Mouse (Mus musculus) gastrocnemius, adult 2 months (tissue): ENCODE measurements around the gene Tmprss15. TPM values are rescaled to one million over a fixed set of nuclear protein-coding genes. Genes with fewer than 3 reads are reported as not detected.

Experiments used
- DNase-seq: peaks from one replicate; pipeline ENCODE4 v3.0.0; 2022
- H3K27ac ChIP-seq: fragments of 200-600 bp; 2 replicates; pipeline ENCODE4 v1.8.1; 2022; ENCODE audit warnings: mild to moderate bottlenecking
- H3K4me3 ChIP-seq: fragments of 200-600 bp; 2 replicates; pipeline ENCODE4 v1.8.1; 2022; ENCODE audit warnings: mild to moderate bottlenecking, moderate library complexity
- CTCF ChIP-seq: fragments of 200-600 bp; IDR thresholded peaks from 2 replicates; pipeline ENCODE4 v1.8.1; 2022; ENCODE audit warnings: antibody characterized with exemption, mild to moderate bottlenecking, moderate library complexity
- intact Hi-C: fragments of 180-260 bp; cut with DNase I; formaldehyde crosslinking; loops from one replicate; pipeline ENCODE4 v1.15.1; 2025
- total RNA-seq, 2 experiments: library from RNA; stranded (reverse); gene quantifications; 2 replicates each; pipeline ENCODE4 v1.2.3; 2021

The Tmprss15 gene
- total RNA-seq, 2 experiments from 2014 or later: not detected

DNA sequence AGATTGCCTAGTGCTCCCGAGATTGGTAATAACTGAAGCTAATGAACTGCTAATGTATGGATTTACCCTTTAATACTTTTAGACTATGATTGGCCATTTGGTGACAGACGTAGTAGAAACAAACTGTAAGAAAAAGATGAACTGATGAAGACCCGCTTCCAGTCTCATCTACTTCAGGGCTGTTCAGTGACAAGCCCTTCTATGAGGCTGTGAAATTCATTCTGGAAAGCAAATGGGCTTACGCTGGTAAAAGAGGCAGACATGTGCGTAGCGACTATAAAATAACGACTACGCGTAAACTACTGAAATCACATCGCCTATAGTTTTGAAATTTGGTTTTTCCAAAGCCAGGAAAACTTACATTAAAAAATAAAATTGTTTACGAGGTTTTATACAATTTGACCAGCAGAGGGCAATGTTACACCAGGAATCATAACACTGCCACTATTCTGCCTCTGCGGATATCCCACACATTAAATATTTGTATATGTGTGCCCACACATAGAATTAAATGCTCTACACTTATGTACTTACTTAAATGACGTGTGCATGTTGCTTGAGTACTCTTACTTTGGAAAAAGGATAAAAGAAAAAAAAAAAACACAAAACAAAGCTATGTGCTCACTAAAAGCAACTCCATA lies 121.7 kb downstream of the Tmprss15 start:
- Histone ChIP-seq H3K27ac (no peak overlapping the region), H3K4me3 (no peak overlapping the region)
- intact Hi-C loops: loop anchor here (1.0 to 10.0 kb wide), 2 partner anchors 89 to 514 kb away; no protein-coding TSS in a partner anchor
- no peak for DNase-seq
- peak; percentile 72 for TF ChIP-seq CTCF

GRCm38 (mm10) chr16:78957434-78957833 lies 133.5 kb downstream of the Tmprss15 start:
- no peak overlapping the region for H3K4me3 ChIP-seq
- H3K27ac ChIP-seq: no peak overlapping the region
- no peak for DNase-seq
- intact Hi-C loops: no loop called here
- no peak for TF ChIP-seq CTCF

DNA sequence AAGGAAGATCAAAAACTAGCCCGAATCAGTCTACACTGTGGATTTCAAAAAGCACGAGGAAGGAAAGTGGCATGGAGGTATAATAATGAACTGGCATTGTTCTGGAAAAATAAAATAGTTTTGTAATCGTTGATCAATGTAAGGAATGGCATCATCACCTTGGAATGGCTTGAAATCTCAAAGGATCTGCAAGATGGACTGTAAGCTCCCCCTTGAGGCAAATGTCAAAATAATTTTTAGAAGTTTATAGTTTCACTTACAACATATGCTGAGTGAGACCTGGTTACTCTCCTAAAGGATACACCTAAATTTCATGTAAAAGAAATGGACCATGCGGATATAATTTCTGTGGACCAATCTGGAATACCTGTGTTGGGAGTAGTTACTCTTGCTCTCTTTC lies 140.5 kb downstream of the Tmprss15 start:
- peak; percentile 49 for TF ChIP-seq CTCF
- Histone ChIP-seq H3K27ac (no peak overlapping the region), H3K4me3 (no peak overlapping the region)
- intact Hi-C loops: loop anchor here (5.0 kb wide), 1 partner anchor 313 kb away; no protein-coding TSS in a partner anchor
- DNase-seq: no peak

DNA sequence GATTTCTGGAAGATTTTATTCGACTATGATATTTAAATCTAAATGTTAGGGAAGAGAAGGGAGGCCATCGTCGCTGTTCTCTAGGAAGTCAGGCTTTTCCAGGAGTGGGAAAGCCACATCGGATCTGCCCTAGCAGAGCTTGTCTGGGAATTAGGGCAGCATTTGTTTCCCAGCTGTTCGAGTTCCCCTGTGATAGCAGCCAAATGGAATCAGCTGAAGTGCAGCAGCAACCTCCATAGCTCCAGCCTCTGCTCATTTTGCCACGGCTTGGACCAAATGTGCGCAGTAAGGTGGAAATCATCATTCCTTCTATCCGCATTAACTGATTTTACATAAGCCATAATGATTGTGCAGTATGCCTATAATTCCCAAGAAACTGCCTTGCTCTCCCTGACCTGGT lies 153.1 kb downstream of the Tmprss15 start:
- H3K27ac ChIP-seq: no peak overlapping the region
- DNase-seq: peak; percentile 12
- H3K4me3 ChIP-seq: no peak overlapping the region
- TF ChIP-seq CTCF: no peak
- intact Hi-C loops: no loop called here

- Histone ChIP-seq H3K27ac (no peak overlapping the region), H3K4me3 (no peak overlapping the region; the same call in 1 of the 2 replicates)
- intact Hi-C loops: no loop called here
- TF ChIP-seq CTCF: no peak
- no peak for DNase-seq
These were observed 156.6 kb downstream of the Tmprss15 start for GRCm38 (mm10) chr16:78934298-78934697.

GRCm38 (mm10) chr16:78931287-78932025 lies 159.4 kb downstream of the Tmprss15 start:
- TF ChIP-seq CTCF: no peak
- peak overlapping the region; percentile 53 for H3K27ac ChIP-seq
- intact Hi-C loops: no loop called here
- DNase-seq: peak; percentile 23
- peak overlapping the region; percentile 69 for H3K4me3 ChIP-seq

GRCm38 (mm10) chr16:78930382-78931286 lies 160.3 kb downstream of the Tmprss15 start, which contains the start of gene Chodl:
Chodl (plus strand) TSS chr16:78930948.
- TF ChIP-seq CTCF: no peak

GRCm38 (mm10) chr16:78922644-78923043 lies 168.3 kb downstream of the Tmprss15 start:
- no peak for TF ChIP-seq CTCF
- intact Hi-C loops: no loop called here

More at GRCm38 (mm10) chr16:78930382-78931286, 160.3 kb downstream of the Tmprss15 start, which contains the start of gene Chodl:
- Histone ChIP-seq H3K27ac (peak within 1 kb of the TSS; percentile 53), H3K4me3 (peak within 1 kb of the TSS; percentile 69)
- intact Hi-C loops: no loop called here
- DNase-seq: peak; percentile 37

More at GRCm38 (mm10) chr16:78922644-78923043, 168.3 kb downstream of the Tmprss15 start:
- DNase-seq: no peak
- Histone ChIP-seq H3K27ac (no peak overlapping the region), H3K4me3 (no peak overlapping the region)

Other genes with a start within 250 kb of the Tmprss15 start
- 10 to 100 TPM in 1 of 2 experiments, 1 to 10 TPM in 1; 5.4 to 11.4 TPM for gene Chodl, start 160.1 kb downstream of the Tmprss15 start, total RNA-seq